Mouse (Mus musculus): Measurements from ENCODE around the gene Ist1. TPM values are rescaled to one million over a fixed set of nuclear protein-coding genes. Genes with fewer than 3 reads are reported as not detected.
A peak's percentile ranks its signal among the peaks of the same experiment; 100 is the strongest.

Gene Ist1
- polyA plus RNA-seq, 1 experiment from 2014 or later = 174 TPM

DNA sequence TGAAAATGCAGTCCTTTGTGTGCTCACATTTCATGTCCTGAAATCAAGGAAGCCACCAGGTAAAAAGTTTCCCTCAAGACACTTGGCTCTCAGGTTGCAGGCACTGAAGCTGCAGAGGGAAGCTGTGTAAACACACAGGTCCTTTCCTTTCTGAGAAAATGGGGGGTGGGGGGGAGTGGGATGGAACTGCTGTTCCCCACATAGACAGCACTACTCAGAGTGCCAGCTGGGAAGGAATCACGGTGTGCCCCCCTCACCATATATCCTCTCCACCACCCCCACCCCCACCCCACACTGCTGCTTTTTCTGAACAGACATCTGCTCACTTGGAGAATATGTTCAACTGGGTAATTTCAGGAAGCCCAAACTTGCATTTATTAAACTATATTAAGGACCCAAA lies 19.5 kb upstream of the Ist1 start:
- ATAC-seq (ENCODE audit: insufficient number of reproducible peaks, low FRiP score, low TSS enrichment, low read depth) (no peak), DNase-seq (ENCODE audit: low spot score) (no peak)
- no peak overlapping the region for H3K4me2 ChIP-seq (ENCODE audit: low read depth, severe bottlenecking)
- 94% methylated on average over 1 of the region's 1 CpGs for WGBS
- no peaks in the 10 kb centered on the region; the same call in 1 of the 2 replicates for H3K4me1 ChIP-seq (ENCODE audit: control insufficient read depth, insufficient read depth, low read length)
- no peaks in the 10 kb centered on the region for H3K9me3 ChIP-seq (ENCODE audit: control insufficient read depth, low read length)
- H3K36me3 ChIP-seq (ENCODE audit: control insufficient read depth, insufficient read depth, low read length) = peaks cover 26% of the 10 kb centered on the region
- H3K27me3 ChIP-seq (ENCODE audit: control insufficient read depth, insufficient read depth, low read length) = no peaks in the 10 kb centered on the region
- no peak overlapping the region for H3K27ac ChIP-seq (replicated peaks; ENCODE audit: low read depth, low read length)
- no peak overlapping the region for H3K4me3 ChIP-seq (ENCODE audit: low read depth, low read length)
- no peak overlapping the region for H3K9ac ChIP-seq (ENCODE audit: low read length)

DNA sequence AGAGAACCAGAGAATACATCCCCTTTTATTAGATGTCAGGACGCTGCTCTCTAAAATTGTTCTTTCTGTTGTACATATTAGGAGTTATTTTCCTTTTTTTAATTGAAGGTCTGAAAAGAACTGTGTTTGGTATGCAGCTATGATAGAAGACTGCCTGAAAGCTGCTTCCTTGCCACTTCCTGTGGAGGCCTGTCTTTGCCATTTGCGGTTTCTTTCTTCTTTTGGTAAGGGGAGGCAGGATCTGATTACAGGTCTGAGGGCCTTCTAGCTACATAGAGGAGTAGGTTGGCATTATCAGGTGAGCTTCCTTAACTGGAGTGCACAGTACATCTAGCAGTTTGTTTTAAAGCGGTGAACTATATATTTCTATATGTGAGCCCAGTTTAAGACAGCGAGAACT lies 14.9 kb upstream of the Ist1 start:
- no peak overlapping the region for H3K9ac ChIP-seq (ENCODE audit: low read length)
- H3K4me3 ChIP-seq (ENCODE audit: low read depth, low read length) = no peak overlapping the region
- no peak for DNase-seq (ENCODE audit: low spot score)
- WGBS = 94% methylated on average over 4 of the region's 4 CpGs
- H3K4me1 ChIP-seq (ENCODE audit: control insufficient read depth, insufficient read depth, low read length) = peaks cover 8% of the 10 kb centered on the region
- no peak overlapping the region for H3K4me2 ChIP-seq (ENCODE audit: low read depth, severe bottlenecking)
- ATAC-seq (ENCODE audit: insufficient number of reproducible peaks, low FRiP score, low TSS enrichment, low read depth) = no peak
- H3K36me3 ChIP-seq (ENCODE audit: control insufficient read depth, insufficient read depth, low read length) = peaks cover 17% of the 10 kb centered on the region
- H3K9me3 ChIP-seq (ENCODE audit: control insufficient read depth, low read length) = no peaks in the 10 kb centered on the region
- H3K27ac ChIP-seq (replicated peaks; ENCODE audit: low read depth, low read length) = no peak overlapping the region
- no peaks in the 10 kb centered on the region for H3K27me3 ChIP-seq (ENCODE audit: control insufficient read depth, insufficient read depth, low read length)

DNA sequence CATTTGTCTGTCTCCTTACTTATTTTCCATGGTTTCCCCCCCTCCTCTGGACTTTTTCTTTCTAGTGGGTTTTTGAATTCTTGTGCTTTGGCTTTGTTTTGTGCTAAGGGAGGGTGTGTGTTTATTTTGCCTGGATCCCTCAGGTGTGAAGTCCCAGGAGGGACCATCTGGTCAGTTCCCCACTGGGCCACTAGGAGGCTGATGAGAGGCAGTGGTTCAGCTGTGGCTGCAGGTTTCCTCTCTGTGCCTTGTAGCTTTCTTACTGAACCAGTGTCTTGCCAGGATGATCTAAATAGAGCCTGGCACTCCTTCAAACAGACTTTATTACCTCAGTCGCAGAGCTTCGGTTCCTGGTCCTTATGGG lies 13.8 kb upstream of the Ist1 start:
- H3K4me3 ChIP-seq (ENCODE audit: low read depth, low read length) = peak overlapping the region; percentile 90
- H3K36me3 ChIP-seq (ENCODE audit: control insufficient read depth, insufficient read depth, low read length) = peaks cover 12% of the 10 kb centered on the region
- no peaks in the 10 kb centered on the region for H3K9me3 ChIP-seq (ENCODE audit: control insufficient read depth, low read length)
- H3K9ac ChIP-seq (ENCODE audit: low read length) = no peak overlapping the region; the same call in 1 of the 2 replicates
- H3K27me3 ChIP-seq (ENCODE audit: control insufficient read depth, insufficient read depth, low read length) = no peaks in the 10 kb centered on the region
- peak; percentile 88 for DNase-seq (ENCODE audit: low spot score)
- WGBS = 14% methylated on average over 2 of the region's 2 CpGs
- peaks cover 8% of the 10 kb centered on the region for H3K4me1 ChIP-seq (ENCODE audit: control insufficient read depth, insufficient read depth, low read length)
- peak overlapping the region; percentile 90 for H3K4me2 ChIP-seq (ENCODE audit: low read depth, severe bottlenecking)
- ATAC-seq (ENCODE audit: insufficient number of reproducible peaks, low FRiP score, low TSS enrichment, low read depth) = 0 out of 2 replicates have a peak, but pooled peaks have one; percentile 48
- H3K27ac ChIP-seq (replicated peaks; ENCODE audit: low read depth, low read length) = no peak overlapping the region

- 1% methylated on average over 30 of the region's 30 CpGs for WGBS
- DNase-seq (ENCODE audit: low spot score) (peak; percentile 25), ATAC-seq (ENCODE audit: insufficient number of reproducible peaks, low FRiP score, low TSS enrichment, low read depth) (peak; percentile 14; the same call in 1 of the 2 replicates)
These were observed 13.2 kb upstream of the Ist1 start for GRCm38 (mm10) chr8:109706076-109706873.

DNA sequence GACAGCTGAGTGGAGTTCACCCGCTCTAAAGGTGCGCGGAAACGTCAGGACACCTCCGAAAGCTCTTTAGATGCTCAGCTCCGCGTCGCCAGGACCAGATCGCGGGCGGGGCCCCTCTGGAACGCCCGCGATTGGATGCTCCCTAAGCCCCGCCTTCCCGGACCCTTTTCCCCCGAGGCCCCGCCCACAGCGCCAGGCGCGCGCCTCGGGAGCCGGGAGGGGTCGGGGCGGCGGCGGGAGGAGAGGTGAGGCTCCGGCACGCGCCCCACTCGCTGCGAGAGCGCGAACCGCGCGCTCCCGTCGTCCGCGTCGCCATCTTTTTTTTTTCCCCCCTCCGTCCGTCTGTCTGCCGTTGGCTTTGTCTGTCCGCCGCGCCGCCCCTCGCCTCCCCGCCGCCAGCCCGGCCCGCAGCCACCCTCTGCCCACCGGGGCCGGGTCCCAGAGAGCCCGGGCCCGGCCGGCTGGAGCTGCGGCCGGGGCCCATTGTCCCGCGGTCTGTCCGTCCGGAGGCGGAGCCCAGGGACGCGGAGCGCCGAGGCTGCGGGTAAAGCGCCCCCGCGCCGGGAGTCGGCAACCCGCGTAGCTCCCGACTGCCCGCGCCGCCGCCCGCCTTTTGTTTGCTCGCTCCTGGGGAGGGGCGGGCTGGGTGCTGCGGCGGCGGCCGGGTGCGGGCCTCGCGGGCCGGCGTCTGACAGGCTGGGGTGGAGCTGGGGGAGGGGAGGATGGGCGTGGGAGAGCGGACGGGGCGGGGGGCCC lies 12.4 kb upstream of the Ist1 start, which contains the start of gene Zfp821:
Zfp821 (plus strand) TSS at position 227 of the 756 bp plus-strand sequence.
- ATAC-seq (ENCODE audit: insufficient number of reproducible peaks, low FRiP score, low TSS enrichment, low read depth) = peak; percentile 78
- H3K36me3 ChIP-seq (ENCODE audit: control insufficient read depth, insufficient read depth, low read length) = peaks cover 8% of the 10 kb centered on the region; the same call in 1 of the 2 replicates
- under 1% methylated on average over 73 of the region's 100 CpGs for WGBS
- H3K27me3 ChIP-seq (ENCODE audit: control insufficient read depth, insufficient read depth, low read length) = no peaks in the 10 kb centered on the region
- H3K4me2 ChIP-seq (ENCODE audit: low read depth, severe bottlenecking) = peak within 1 kb of the TSS; percentile 90
- no peaks in the 10 kb centered on the region for H3K9me3 ChIP-seq (ENCODE audit: control insufficient read depth, low read length)
- DNase-seq (ENCODE audit: low spot score) = peak; percentile 95
- H3K27ac ChIP-seq (replicated peaks; ENCODE audit: low read depth, low read length) = peak within 1 kb of the TSS; percentile 83
- peak within 1 kb of the TSS; percentile 90 for H3K4me3 ChIP-seq (ENCODE audit: low read depth, low read length)
- peaks cover 8% of the 10 kb centered on the region for H3K4me1 ChIP-seq (ENCODE audit: control insufficient read depth, insufficient read depth, low read length)
- H3K9ac ChIP-seq (ENCODE audit: low read length) = peak within 1 kb of the TSS; percentile 99

More at GRCm38 (mm10) chr8:109706076-109706873, 13.2 kb upstream of the Ist1 start:
- Histone ChIP-seq H3K4me2 (ENCODE audit: low read depth, severe bottlenecking) (peak overlapping the region; percentile 90), H3K9ac (ENCODE audit: low read length) (peak overlapping the region; percentile 99), H3K27me3 (ENCODE audit: control insufficient read depth, insufficient read depth, low read length) (no peaks in the 10 kb centered on the region), H3K36me3 (ENCODE audit: control insufficient read depth, insufficient read depth, low read length) (peaks cover 10% of the 10 kb centered on the region; the same call in 1 of the 2 replicates), H3K4me3 (ENCODE audit: low read depth, low read length) (peak overlapping the region; percentile 90), H3K27ac (replicated peaks; ENCODE audit: low read depth, low read length) (peak overlapping the region; percentile 83), H3K9me3 (ENCODE audit: control insufficient read depth, low read length) (no peaks in the 10 kb centered on the region), H3K4me1 (ENCODE audit: control insufficient read depth, insufficient read depth, low read length) (peaks cover 8% of the 10 kb centered on the region)

DNA sequence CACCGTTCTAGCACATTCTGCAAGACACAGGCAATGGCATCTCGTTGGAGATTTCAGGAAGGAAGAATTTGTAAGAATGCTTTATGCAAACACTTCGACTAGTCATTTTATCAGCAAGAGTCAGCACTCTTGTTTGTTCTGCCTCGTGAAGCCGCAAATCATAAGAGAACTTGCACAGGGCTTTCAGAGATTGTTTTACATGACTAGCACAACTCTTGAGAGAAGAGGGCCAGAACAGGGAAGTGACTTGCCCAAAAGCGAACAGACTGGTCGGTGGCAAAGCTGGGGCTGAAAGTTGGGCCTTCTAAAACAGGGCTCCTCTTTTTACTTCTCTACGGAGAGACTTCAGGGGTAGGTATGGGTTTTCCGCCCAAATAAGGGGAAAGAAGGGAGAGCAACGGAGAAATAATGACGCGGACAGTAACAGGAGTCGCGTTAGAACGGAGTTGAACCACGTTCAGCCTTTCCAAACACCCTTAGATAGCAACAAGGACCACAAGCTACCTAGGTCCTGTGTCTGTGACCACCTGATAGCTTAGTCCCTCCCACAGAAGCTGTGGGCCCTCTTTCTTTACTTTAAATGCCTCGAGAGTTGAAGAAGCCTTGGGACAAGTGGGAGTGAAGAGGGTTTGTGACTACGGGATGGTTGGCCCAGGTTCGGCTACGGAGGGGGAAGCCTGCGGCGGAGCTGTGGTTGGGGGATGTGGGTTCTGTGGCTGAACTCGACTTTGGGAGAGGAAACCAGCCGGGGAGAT lies 11.7 kb upstream of the Ist1 start:
- 12% methylated on average over 24 of the region's 24 CpGs for WGBS
- no peak overlapping the region for H3K27ac ChIP-seq (replicated peaks; ENCODE audit: low read depth, low read length)
- DNase-seq (ENCODE audit: low spot score) = no peak

DNA sequence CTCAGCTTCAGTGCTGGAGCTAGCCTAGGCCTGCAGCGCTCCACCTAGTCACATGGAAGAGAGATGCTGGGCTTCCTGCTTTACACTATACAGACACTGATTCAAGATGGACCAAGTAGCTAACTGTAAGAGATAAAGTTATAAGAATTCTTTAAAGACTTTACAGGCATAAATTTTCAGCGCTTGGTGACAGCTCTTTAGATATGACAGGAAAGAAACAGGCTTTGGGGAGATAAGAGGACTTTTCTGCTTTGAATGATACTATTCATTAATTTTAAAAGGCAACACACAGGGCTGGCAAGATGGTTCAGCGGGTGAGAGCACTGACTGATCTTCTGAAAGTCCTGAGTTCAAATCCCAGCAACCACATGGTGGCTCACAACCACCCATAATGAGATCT lies 5.4 kb upstream of the Ist1 start:
- H3K4me3 ChIP-seq (ENCODE audit: low read depth, low read length) = no peak overlapping the region
- no peaks in the 10 kb centered on the region for H3K27me3 ChIP-seq (ENCODE audit: control insufficient read depth, insufficient read depth, low read length)
- ATAC-seq (ENCODE audit: insufficient number of reproducible peaks, low FRiP score, low TSS enrichment, low read depth) (no peak), DNase-seq (ENCODE audit: low spot score) (no peak)
- H3K9me3 ChIP-seq (ENCODE audit: control insufficient read depth, low read length) = no peaks in the 10 kb centered on the region
- no peak overlapping the region for H3K9ac ChIP-seq (ENCODE audit: low read length)
- H3K4me1 ChIP-seq (ENCODE audit: control insufficient read depth, insufficient read depth, low read length) = no peaks in the 10 kb centered on the region
- H3K4me2 ChIP-seq (ENCODE audit: low read depth, severe bottlenecking) = no peak overlapping the region
- 82% methylated on average over 3 of the region's 3 CpGs for WGBS
- no peaks in the 10 kb centered on the region for H3K36me3 ChIP-seq (ENCODE audit: control insufficient read depth, insufficient read depth, low read length)
- H3K27ac ChIP-seq (replicated peaks; ENCODE audit: low read depth, low read length) = no peak overlapping the region

More for the DNA sequence above, 11.7 kb upstream of the Ist1 start:
- Histone ChIP-seq H3K4me3 (ENCODE audit: low read depth, low read length) (peak overlapping the region; percentile 90), H3K4me2 (ENCODE audit: low read depth, severe bottlenecking) (peak overlapping the region; percentile 65), H3K9me3 (ENCODE audit: control insufficient read depth, low read length) (no peaks in the 10 kb centered on the region), H3K4me1 (ENCODE audit: control insufficient read depth, insufficient read depth, low read length) (peaks cover 8% of the 10 kb centered on the region), H3K9ac (ENCODE audit: low read length) (peak overlapping the region; percentile 0; the same call in 1 of the 2 replicates), H3K27me3 (ENCODE audit: control insufficient read depth, insufficient read depth, low read length) (no peaks in the 10 kb centered on the region), H3K36me3 (ENCODE audit: control insufficient read depth, insufficient read depth, low read length) (peaks cover 8% of the 10 kb centered on the region; the same call in 1 of the 2 replicates)
- peak; percentile 52; the same call in 1 of the 2 replicates for ATAC-seq (ENCODE audit: insufficient number of reproducible peaks, low FRiP score, low TSS enrichment, low read depth)

DNA sequence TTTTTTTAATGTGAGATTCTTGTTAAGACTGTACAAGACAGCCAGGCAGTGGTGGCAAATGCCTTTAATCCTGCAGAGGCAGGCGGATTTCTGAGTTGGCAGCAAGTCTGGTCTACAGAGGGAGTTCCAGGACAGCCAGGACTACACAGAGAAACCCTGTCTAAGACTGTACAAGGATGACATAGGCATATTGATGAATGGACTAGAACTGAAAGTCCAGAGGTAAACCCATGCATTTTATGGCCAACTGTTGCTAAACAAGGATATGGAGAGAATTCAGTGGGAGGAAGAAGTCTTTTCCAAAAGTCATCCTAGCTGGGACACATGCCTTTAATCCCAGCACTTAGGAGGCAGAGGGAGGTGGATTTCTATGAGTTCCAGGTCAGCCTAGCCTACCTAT lies 4.7 kb upstream of the Ist1 start:
- Histone ChIP-seq H3K4me2 (ENCODE audit: low read depth, severe bottlenecking) (no peak overlapping the region), H3K9me3 (ENCODE audit: control insufficient read depth, low read length) (no peaks in the 10 kb centered on the region), H3K36me3 (ENCODE audit: control insufficient read depth, insufficient read depth, low read length) (no peaks in the 10 kb centered on the region), H3K4me1 (ENCODE audit: control insufficient read depth, insufficient read depth, low read length) (no peaks in the 10 kb centered on the region), H3K4me3 (ENCODE audit: low read depth, low read length) (no peak overlapping the region), H3K27me3 (ENCODE audit: control insufficient read depth, insufficient read depth, low read length) (no peaks in the 10 kb centered on the region), H3K27ac (replicated peaks; ENCODE audit: low read depth, low read length) (no peak overlapping the region), H3K9ac (ENCODE audit: low read length) (no peak overlapping the region)
- WGBS = 76% methylated on average over 1 of the region's 1 CpGs
- ATAC-seq (ENCODE audit: insufficient number of reproducible peaks, low FRiP score, low TSS enrichment, low read depth) = no peak
- DNase-seq (ENCODE audit: low spot score) = no peak
